Mouse (Mus musculus): ENCODE data around the gene Stard10. TPM values are rescaled to one million over a fixed set of nuclear protein-coding genes. Genes with fewer than 3 reads are reported as not detected.

Gene Stard10
- polyA plus RNA-seq (2014; fragmentation: Illumina TruSeq; extraction: RNeasy Lipid Tissue Mini Kit (QIAGEN cat#74804)): 0.63 TPM

DNA sequence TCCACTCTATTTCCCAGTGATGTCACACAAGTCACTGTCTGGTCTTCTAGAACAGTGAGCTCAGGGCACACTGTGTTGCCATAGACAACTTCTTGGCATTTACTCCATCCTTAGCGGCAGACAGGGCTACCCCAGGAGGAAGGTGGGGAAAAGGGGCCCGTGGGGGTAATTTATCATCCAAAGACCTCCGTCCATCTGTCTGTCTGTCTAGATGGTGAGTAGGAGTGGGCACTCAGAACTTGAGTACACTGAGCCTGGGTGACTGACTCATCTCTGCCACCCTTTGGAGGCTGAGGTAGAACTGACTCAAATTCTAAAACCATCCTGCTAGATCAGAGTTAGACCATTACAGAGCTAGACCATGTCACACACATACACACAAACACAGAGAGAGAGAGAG is at the start of gene Stard10:
Gene Stard10, plus strand, starts transcription at position 73 of the 400 bp plus-strand sequence.

DNA sequence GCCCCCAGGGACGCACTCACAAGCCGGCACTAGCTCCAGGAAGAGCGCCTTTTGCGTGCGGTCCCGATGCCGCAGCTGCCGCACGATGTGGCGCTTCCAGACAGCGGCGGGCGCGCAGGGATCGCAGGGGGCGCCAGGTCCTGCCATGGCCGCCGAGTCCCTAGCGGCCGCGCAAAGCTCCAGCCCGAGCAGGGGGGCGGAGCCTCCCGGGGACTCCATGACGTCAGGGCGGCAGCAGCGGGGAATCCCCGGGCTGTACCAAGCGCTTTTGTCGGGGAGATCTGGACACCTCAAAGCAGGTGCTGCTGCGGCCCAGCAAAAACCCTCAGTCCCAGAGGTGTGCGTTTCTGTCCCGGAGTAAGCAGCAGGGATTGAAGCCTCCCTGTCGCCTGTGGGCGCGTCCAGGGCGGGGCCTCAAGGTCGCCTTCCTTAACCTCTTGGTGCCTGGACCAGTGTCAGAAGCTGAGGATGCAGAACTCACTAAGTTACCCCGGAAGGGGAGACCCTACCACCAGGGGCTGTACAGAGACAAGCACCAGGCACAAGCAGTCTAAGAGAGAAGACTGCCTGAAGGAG is 14.9 kb upstream of the Stard10 start, which contains the start of gene Atg16l2:
Gene Atg16l2, minus strand, starts transcription at position 371 of the 576 bp plus-strand sequence.

DNA sequence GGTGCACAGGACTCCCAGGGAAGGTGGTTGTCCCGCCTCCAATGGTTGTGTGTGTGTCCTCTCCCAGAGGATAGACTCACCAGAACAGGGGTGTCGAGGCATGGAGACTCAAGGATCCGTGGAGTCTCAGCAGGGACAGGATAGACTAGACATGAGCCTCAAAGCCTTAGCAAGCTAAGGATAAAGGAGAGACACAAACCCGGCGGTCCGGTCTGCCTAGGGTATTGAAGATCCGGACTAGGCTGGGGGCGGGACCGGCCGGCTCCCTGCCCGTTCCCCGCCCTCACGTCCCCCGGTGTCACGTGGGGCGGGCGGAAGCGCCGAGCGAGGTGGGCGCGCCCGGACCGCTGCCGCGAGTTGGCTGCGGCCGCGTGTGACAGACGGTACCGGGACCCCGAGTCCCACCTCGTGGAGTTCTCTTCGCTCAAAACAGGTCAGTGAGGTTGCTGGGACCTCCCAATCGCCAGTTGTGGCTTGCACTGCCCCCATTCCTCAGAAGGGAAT is 30.9 kb downstream of the Stard10 start, which contains the start of gene Arap1:
Gene Arap1, plus strand, starts transcription at position 301 of the 504 bp plus-strand sequence.

Other genes starting within 250 kb of the Stard10 start
- 124 TPM for gene Fchsd2, start 224.2 kb upstream of the Stard10 start, polyA plus RNA-seq (2014; fragmentation: Illumina TruSeq; extraction: RNeasy Lipid Tissue Mini Kit (QIAGEN cat#74804))
- gene Atg16l2, start 14.8 kb upstream of the Stard10 start, polyA plus RNA-seq (2014; fragmentation: Illumina TruSeq; extraction: RNeasy Lipid Tissue Mini Kit (QIAGEN cat#74804)): 1.7 TPM
- 6.0 TPM for gene Arap1, start 31.0 kb downstream of the Stard10 start, polyA plus RNA-seq (2014; fragmentation: Illumina TruSeq; extraction: RNeasy Lipid Tissue Mini Kit (QIAGEN cat#74804))
- not detected for gene Gm45837, start 93.8 kb downstream of the Stard10 start, polyA plus RNA-seq (2014; fragmentation: Illumina TruSeq; extraction: RNeasy Lipid Tissue Mini Kit (QIAGEN cat#74804))
- 1.1 TPM for gene Pde2a, start 104.6 kb downstream of the Stard10 start, polyA plus RNA-seq (2014; fragmentation: Illumina TruSeq; extraction: RNeasy Lipid Tissue Mini Kit (QIAGEN cat#74804))